Mouse (Mus musculus): ENCODE measurements around the gene Msmp. TPM values are rescaled to one million over a fixed set of nuclear protein-coding genes. Genes with fewer than 3 reads are reported as not detected.

Msmp gene
- polyA plus RNA-seq, 1 experiment from 2014 or later, result 1.7 TPM

DNA sequence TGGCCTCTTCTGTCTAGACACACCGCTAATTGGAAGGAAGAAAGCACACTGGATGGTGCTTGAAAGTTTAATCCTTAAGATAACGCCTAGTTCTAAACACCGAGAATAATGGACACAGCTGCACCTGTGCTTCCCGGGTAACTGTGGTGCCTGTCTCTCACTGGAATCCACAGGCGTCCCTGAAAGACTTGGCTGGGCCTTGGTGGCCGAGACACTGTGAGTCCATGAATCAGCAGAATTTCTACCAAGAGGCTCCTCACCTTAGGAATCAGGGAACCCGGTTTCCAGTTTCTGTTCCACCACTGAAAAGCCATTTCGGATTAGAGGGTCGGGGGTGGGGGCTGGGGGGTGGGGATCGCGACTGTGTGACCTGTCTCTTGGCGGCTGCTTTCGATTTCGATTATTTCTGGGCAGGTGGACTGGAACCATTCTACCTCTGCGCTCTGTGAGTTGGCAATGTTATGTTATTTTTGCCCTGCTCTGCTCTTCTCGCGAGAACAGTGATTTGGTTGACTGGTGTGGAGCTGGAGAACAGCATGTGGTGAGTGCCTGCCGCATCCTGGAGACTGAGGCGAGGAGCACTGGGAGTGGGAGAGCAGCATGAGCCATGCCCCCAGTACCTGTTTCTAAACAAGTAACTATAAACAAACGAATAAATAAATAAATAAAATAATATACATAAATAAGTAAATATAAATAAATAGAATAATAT is 45.0 kb upstream of the Msmp start:
- no peak overlapping the region for H3K4me3 ChIP-seq (replicated peaks; ENCODE audit: low read length)
- 34% methylated on average over 20 of the region's 20 CpGs for WGBS
- H3K4me1 ChIP-seq (replicated peaks; ENCODE audit: control insufficient read depth, insufficient read depth, low read length), result peaks cover 29% of the 10 kb centered on the region
- no peaks in the 10 kb centered on the region for H3K27me3 ChIP-seq (replicated peaks; ENCODE audit: control insufficient read depth, insufficient read depth, low read length)
- no peak overlapping the region; the same call in 1 of the 2 replicates for H3K9ac ChIP-seq (replicated peaks; ENCODE audit: low read depth, low read length)
- H3K9me3 ChIP-seq (ENCODE audit: control insufficient read depth, low read length), result peaks cover 9% of the 10 kb centered on the region
- no peak overlapping the region; the same call in 1 of the 2 replicates for H3K4me2 ChIP-seq (ENCODE audit: low read length)
- ATAC-seq, result no peak
- H3K27ac ChIP-seq (ENCODE audit: low read length), result no peak overlapping the region
- H3K36me3 ChIP-seq (ENCODE audit: control insufficient read depth, insufficient read depth), result no peaks in the 10 kb centered on the region

DNA sequence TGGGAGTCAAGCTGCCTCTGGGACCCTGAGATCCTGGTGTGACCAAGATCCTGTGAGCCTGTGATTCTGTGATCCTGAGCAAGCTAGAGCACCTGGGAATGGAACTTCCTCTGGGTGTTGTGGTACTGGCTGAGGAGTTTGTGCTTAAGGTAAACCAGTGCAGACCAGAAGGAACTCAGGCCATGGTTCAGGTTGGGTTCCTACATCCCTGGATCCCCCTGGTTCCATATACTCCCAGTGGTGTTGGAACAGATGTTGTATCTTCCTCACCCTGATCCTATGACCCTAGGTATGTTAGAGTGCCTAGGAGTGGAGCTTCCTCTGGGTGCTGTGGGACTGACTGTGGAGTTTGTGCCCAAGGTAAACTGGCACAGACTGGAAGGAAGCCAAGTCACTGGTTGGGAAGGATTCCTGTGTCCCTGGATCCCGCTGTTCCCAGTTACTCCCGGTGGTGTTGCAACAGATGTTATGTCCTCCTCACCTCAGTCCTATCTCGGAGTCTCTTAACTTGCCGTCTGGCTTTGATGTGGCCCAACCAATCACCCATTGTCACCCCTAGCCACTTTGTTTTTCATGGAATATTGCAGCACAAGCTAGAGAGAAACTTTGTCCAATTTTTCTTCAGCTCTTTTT is 36.0 kb upstream of the Msmp start:
- Histone ChIP-seq H3K4me1 (replicated peaks; ENCODE audit: control insufficient read depth, insufficient read depth, low read length) (no peaks in the 10 kb centered on the region), H3K27ac (ENCODE audit: low read length) (no peak overlapping the region)
- WGBS, result 85% methylated on average over 4 of the region's 4 CpGs

DNA sequence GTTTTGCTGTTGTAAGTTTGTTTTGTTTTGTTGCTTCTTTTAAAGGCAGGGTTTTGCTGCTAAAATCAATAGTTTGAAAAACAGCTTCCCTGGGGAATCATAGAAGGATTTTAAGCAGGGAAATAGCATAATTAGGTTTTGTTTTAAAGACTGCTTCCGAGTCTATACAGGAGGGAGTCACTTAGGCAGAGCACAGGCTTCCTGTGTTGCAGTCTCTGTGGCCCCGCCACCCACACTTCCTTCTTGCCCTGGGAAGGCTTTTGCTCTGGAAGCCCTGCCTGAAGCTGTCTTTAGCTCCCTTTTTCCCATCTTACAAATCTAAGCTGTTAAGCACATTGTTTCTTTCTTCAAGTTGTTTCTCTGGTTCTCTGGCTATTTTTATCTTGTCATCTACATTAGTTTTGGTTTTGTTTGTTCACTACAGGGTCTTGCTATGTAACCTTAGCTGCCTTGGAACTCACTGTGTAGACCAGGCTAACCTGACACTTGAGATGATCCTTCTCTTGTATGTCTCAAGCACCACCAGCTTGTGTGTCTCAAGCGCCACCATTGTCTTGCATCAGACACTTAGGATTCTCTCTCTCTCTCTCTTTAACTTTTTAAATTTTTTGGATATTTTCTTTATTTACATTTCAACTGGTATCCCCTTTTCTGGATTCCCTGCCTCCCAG is 28.9 kb upstream of the Msmp start:
- WGBS, result 69% methylated on average over 3 of the region's 3 CpGs
- no peak overlapping the region for H3K4me3 ChIP-seq (replicated peaks; ENCODE audit: low read length)
- no peak for ATAC-seq

More for the DNA sequence above, 36.0 kb upstream of the Msmp start:
- no peak for ATAC-seq
- Histone ChIP-seq H3K9me3 (ENCODE audit: control insufficient read depth, low read length) (peaks cover 5% of the 10 kb centered on the region), H3K27me3 (replicated peaks; ENCODE audit: control insufficient read depth, insufficient read depth, low read length) (no peaks in the 10 kb centered on the region), H3K9ac (replicated peaks; ENCODE audit: low read depth, low read length) (no peak overlapping the region), H3K4me3 (replicated peaks; ENCODE audit: low read length) (no peak overlapping the region), H3K36me3 (ENCODE audit: control insufficient read depth, insufficient read depth) (no peaks in the 10 kb centered on the region), H3K4me2 (ENCODE audit: low read length) (no peak overlapping the region)

DNA sequence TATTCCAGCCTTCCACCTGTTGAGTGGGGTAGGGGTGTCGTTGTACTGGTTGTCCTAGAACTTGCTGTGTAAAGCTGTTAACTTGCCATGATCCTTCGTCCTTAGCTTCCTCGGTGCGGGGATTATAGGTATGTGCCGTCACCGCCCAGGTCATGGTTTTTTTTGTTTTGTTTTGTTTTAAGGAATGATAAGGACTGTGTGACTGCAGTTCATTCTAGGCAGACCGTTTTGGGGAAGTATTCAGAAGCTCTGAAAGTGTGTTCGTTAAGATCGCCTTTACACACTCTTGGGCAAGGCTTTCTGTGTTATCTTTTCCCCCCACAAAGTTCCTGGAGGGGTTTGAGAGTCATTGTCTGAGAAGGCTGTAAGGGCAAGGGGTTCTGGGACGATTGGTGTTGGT is 28.2 kb upstream of the Msmp start:
- WGBS, result 65% methylated on average over 10 of the region's 10 CpGs
- H3K4me2 ChIP-seq (ENCODE audit: low read length), result no peak overlapping the region
- no peak overlapping the region for H3K4me3 ChIP-seq (replicated peaks; ENCODE audit: low read length)
- H3K27me3 ChIP-seq (replicated peaks; ENCODE audit: control insufficient read depth, insufficient read depth, low read length), result no peaks in the 10 kb centered on the region
- H3K36me3 ChIP-seq (ENCODE audit: control insufficient read depth, insufficient read depth), result no peaks in the 10 kb centered on the region
- H3K9ac ChIP-seq (replicated peaks; ENCODE audit: low read depth, low read length), result no peak overlapping the region
- H3K9me3 ChIP-seq (ENCODE audit: control insufficient read depth, low read length), result no peaks in the 10 kb centered on the region
- no peaks in the 10 kb centered on the region for H3K4me1 ChIP-seq (replicated peaks; ENCODE audit: control insufficient read depth, insufficient read depth, low read length)
- ATAC-seq, result no peak
- no peak overlapping the region for H3K27ac ChIP-seq (ENCODE audit: low read length)

More for the DNA sequence above, 28.9 kb upstream of the Msmp start:
- no peaks in the 10 kb centered on the region for H3K36me3 ChIP-seq (ENCODE audit: control insufficient read depth, insufficient read depth)
- H3K4me1 ChIP-seq (replicated peaks; ENCODE audit: control insufficient read depth, insufficient read depth, low read length), result no peaks in the 10 kb centered on the region
- H3K4me2 ChIP-seq (ENCODE audit: low read length), result no peak overlapping the region
- H3K9ac ChIP-seq (replicated peaks; ENCODE audit: low read depth, low read length), result no peak overlapping the region
- no peak overlapping the region for H3K27ac ChIP-seq (ENCODE audit: low read length)
- H3K27me3 ChIP-seq (replicated peaks; ENCODE audit: control insufficient read depth, insufficient read depth, low read length), result no peaks in the 10 kb centered on the region
- H3K9me3 ChIP-seq (ENCODE audit: control insufficient read depth, low read length), result no peaks in the 10 kb centered on the region

DNA sequence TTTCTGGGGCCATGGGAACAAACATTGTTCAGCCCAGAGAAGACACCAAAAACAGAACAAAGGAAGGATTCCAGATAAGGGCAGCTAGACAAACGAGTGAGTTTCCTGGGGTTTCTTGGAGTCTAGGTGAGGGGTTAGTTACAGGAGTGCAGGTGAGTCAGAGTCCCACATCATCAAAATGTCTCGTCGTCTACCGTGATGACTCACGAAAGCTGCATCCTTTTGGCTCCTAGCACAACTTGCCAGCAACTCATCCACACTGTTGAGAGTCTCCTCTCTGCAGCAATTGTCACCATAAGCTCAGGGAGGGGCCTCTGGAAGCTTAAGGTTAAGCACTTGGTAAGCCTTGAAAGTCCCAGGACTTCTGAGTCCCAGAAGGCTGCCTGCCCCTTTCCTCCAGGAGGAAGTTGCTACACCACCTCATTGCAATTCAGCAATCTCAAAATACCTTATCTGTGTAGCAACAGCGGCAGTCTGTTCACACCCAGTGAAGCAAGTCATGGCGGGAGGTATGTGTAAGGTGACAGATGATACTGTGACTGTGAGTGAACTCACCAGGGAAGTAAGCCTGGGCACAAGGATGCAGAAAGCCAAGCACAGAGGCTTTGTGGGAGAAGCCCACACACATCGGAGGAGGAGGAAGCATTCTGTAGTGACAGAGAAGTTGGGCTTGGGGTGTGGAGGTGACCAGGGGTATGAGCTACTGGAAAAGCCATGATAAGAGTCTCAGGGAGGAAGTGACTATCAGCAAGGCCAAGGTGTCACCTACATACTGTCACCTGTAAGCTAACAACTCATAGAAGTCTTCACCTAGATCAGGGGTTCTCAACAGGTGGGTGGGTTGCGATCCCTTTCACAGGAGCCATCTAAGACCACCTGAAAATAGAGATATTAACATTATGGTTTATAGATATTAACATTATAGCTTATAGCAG is 20.7 kb upstream of the Msmp start:
- Histone ChIP-seq H3K36me3 (ENCODE audit: control insufficient read depth, insufficient read depth) (no peaks in the 10 kb centered on the region), H3K27me3 (replicated peaks; ENCODE audit: control insufficient read depth, insufficient read depth, low read length) (no peaks in the 10 kb centered on the region), H3K4me1 (replicated peaks; ENCODE audit: control insufficient read depth, insufficient read depth, low read length) (no peaks in the 10 kb centered on the region), H3K27ac (ENCODE audit: low read length) (no peak overlapping the region), H3K4me2 (ENCODE audit: low read length) (no peak overlapping the region), H3K9ac (replicated peaks; ENCODE audit: low read depth, low read length) (no peak overlapping the region), H3K9me3 (ENCODE audit: control insufficient read depth, low read length) (no peaks in the 10 kb centered on the region), H3K4me3 (replicated peaks; ENCODE audit: low read length) (no peak overlapping the region)
- 83% methylated on average over 9 of the region's 9 CpGs for WGBS
- no peak for ATAC-seq

DNA sequence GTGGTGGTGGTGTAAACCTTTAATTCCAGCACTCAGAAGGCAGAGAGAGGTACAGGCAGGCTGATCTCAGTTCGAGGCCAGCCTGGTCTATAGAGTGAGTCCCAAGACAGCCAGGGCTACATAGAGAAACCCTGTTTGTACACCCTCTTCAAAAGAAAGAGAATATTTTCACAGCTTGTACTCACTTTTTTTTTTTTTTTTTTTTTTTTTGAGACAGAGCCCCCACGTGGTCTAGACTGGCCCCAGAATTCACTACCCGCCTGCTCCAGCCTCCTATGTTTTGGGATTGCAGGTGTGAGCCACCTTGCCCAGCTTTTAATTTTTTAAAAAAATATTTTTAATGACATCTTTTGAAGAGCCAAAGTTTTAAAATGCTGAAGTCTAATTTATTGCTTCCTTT is 19.8 kb upstream of the Msmp start:
- Histone ChIP-seq H3K27me3 (replicated peaks; ENCODE audit: control insufficient read depth, insufficient read depth, low read length) (no peaks in the 10 kb centered on the region), H3K4me3 (replicated peaks; ENCODE audit: low read length) (no peak overlapping the region), H3K27ac (ENCODE audit: low read length) (no peak overlapping the region), H3K9ac (replicated peaks; ENCODE audit: low read depth, low read length) (no peak overlapping the region), H3K36me3 (ENCODE audit: control insufficient read depth, insufficient read depth) (no peaks in the 10 kb centered on the region), H3K4me2 (ENCODE audit: low read length) (no peak overlapping the region), H3K4me1 (replicated peaks; ENCODE audit: control insufficient read depth, insufficient read depth, low read length) (no peaks in the 10 kb centered on the region), H3K9me3 (ENCODE audit: control insufficient read depth, low read length) (no peaks in the 10 kb centered on the region)
- WGBS, result 86% methylated on average over 3 of the region's 3 CpGs
- ATAC-seq, result no peak

DNA sequence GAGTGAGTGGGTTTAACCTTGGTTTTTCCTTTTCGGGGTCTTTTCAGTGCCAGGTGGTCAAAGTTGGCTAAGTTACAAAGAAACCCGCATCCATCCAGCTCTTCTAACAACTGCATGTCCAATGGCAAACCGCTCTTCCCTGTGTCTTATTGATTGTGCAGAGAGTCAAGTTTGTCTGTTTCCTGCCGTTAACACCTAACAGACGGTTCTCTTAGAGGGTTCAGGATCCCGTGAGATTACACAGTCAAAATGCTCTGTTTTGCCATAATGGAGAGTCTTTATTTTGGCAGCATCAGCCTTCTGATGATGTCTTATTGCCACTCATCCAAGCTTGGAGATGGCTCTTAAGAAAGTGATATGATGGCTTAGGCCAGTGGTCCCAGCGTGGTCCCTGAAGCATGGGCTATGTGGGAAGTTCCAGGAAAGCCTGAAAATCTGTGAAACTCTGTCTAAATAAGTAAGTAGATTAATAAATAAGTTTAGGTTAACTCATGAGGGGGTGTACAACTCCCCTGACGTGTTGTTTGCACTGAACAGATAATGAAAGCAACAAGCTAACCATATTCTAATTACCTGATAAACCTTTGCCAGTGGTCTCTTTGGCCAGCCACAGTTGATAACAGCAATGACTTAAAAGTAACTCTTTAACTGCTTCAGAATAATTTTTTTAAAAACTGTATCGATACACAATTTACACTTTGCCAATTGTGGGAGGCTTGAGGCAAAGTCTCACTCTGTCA is 16.1 kb upstream of the Msmp start:
- Histone ChIP-seq H3K36me3 (ENCODE audit: control insufficient read depth, insufficient read depth) (no peaks in the 10 kb centered on the region), H3K4me3 (replicated peaks; ENCODE audit: low read length) (no peak overlapping the region), H3K9me3 (ENCODE audit: control insufficient read depth, low read length) (no peaks in the 10 kb centered on the region), H3K27me3 (replicated peaks; ENCODE audit: control insufficient read depth, insufficient read depth, low read length) (no peaks in the 10 kb centered on the region), H3K9ac (replicated peaks; ENCODE audit: low read depth, low read length) (no peak overlapping the region), H3K27ac (ENCODE audit: low read length) (no peak overlapping the region), H3K4me1 (replicated peaks; ENCODE audit: control insufficient read depth, insufficient read depth, low read length) (no peaks in the 10 kb centered on the region), H3K4me2 (ENCODE audit: low read length) (no peak overlapping the region)
- 70% methylated on average over 9 of the region's 9 CpGs for WGBS
- no peak for ATAC-seq

DNA sequence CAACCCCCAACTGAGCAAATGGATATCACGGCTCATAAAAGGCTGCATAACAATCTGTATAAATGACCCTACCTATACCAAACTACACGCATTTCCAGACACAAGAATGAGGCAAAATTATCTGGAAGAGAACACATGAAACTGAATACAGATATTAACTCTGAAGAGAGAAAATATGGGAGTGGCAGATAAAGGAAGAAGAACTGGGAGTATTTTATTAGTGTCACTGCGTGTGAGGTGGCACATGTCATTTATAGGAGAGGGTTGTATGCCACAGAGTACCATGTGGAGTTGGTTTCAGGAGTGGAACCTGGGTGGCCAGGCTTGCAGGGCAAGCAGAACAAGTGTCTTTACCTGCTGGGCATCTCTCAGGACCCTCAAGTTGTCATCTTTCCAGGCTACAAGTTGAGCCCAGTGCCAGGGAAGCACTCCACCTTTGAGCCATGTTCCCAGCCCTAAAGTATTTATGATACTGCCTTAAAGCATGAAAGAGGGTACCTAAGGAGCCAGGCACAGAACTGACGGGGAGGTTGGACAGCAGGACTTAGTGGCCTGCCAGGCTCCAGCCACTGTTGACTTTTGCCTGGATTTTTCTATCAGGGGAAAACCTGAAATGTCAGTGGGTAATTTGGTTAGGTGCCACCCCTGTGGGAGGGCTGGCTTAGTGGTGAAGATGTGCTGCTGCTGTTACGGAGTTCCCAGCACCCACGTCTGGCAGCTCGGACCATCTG is 14.5 kb upstream of the Msmp start:
- Histone ChIP-seq H3K4me2 (ENCODE audit: low read length) (no peak overlapping the region), H3K4me1 (replicated peaks; ENCODE audit: control insufficient read depth, insufficient read depth, low read length) (no peaks in the 10 kb centered on the region), H3K4me3 (replicated peaks; ENCODE audit: low read length) (no peak overlapping the region), H3K27ac (ENCODE audit: low read length) (no peak overlapping the region), H3K9me3 (ENCODE audit: control insufficient read depth, low read length) (no peaks in the 10 kb centered on the region), H3K9ac (replicated peaks; ENCODE audit: low read depth, low read length) (no peak overlapping the region), H3K36me3 (ENCODE audit: control insufficient read depth, insufficient read depth) (no peaks in the 10 kb centered on the region), H3K27me3 (replicated peaks; ENCODE audit: control insufficient read depth, insufficient read depth, low read length) (no peaks in the 10 kb centered on the region)
- ATAC-seq, result no peak
- 90% methylated on average over 7 of the region's 7 CpGs for WGBS
